Mouse (Mus musculus): Measurements from ENCODE around the gene Gpr50. TPM values are rescaled to one million over a fixed set of nuclear protein-coding genes. Genes with fewer than 3 reads are reported as not detected.

Gene Gpr50
- polyA plus RNA-seq, 1 experiment from 2014 or later = 3.4 TPM

- Histone ChIP-seq H3K9me3 (ENCODE audit: control insufficient read depth, low read length) (no peaks in the 10 kb centered on the region), H3K27ac (ENCODE audit: low read depth, low read length) (no peak overlapping the region), H3K36me3 (ENCODE audit: control insufficient read depth, insufficient read depth, low read length) (no peaks in the 10 kb centered on the region), H3K27me3 (ENCODE audit: control insufficient read depth, insufficient read depth, low read length) (no peaks in the 10 kb centered on the region), H3K4me1 (ENCODE audit: control insufficient read depth, insufficient read depth, low read length) (no peaks in the 10 kb centered on the region), H3K4me3 (ENCODE audit: low read depth, low read length) (no peak overlapping the region), H3K4me2 (no peak overlapping the region), H3K9ac (ENCODE audit: low read length) (no peak overlapping the region)
- DNase-seq (ENCODE audit: low spot score, missing footprints) (no peak), ATAC-seq (ENCODE audit: low FRiP score) (no peak)
- 37% methylated on average over 8 of the region's 8 CpGs for WGBS
Measured at GRCm38 (mm10) chrX:71649993-71650392, 13.5 kb upstream of the Gpr50 start.

GRCm38 (mm10) chrX:71661794-71662193 lies 1.7 kb upstream of the Gpr50 start:
- Histone ChIP-seq H3K9me3 (ENCODE audit: control insufficient read depth, low read length) (peaks cover 5% of the 10 kb centered on the region; the same call in 1 of the 2 replicates), H3K4me1 (ENCODE audit: control insufficient read depth, insufficient read depth, low read length) (no peaks in the 10 kb centered on the region), H3K4me3 (ENCODE audit: low read depth, low read length) (no peak overlapping the region), H3K4me2 (no peak overlapping the region; the same call in 1 of the 2 replicates), H3K9ac (ENCODE audit: low read length) (no peak overlapping the region), H3K36me3 (ENCODE audit: control insufficient read depth, insufficient read depth, low read length) (no peaks in the 10 kb centered on the region), H3K27ac (ENCODE audit: low read depth, low read length) (no peak overlapping the region), H3K27me3 (ENCODE audit: control insufficient read depth, insufficient read depth, low read length) (peaks cover 38% of the 10 kb centered on the region)
- DNase-seq (ENCODE audit: low spot score, missing footprints) = peak; percentile 84
- 22% methylated on average over 14 of the region's 14 CpGs for WGBS
- no peak for ATAC-seq (ENCODE audit: low FRiP score)

- Histone ChIP-seq H3K27ac (ENCODE audit: low read depth, low read length) (no peak overlapping the region), H3K4me1 (ENCODE audit: control insufficient read depth, insufficient read depth, low read length) (no peaks in the 10 kb centered on the region), H3K36me3 (ENCODE audit: control insufficient read depth, insufficient read depth, low read length) (no peaks in the 10 kb centered on the region), H3K9me3 (ENCODE audit: control insufficient read depth, low read length) (peaks cover 5% of the 10 kb centered on the region; the same call in 1 of the 2 replicates), H3K4me2 (peak overlapping the region; percentile 63), H3K4me3 (ENCODE audit: low read depth, low read length) (peak overlapping the region; percentile 42), H3K27me3 (ENCODE audit: control insufficient read depth, insufficient read depth, low read length) (peaks cover 48% of the 10 kb centered on the region), H3K9ac (ENCODE audit: low read length) (peak overlapping the region; percentile 51; the same call in 1 of the 2 replicates)
- WGBS = 25% methylated on average over 75 of the region's 76 CpGs
- peak; percentile 92 for DNase-seq (ENCODE audit: low spot score, missing footprints)
- ATAC-seq (ENCODE audit: low FRiP score) = peak; percentile 65
Measured at GRCm38 (mm10) chrX:71663871-71664687, 612 bp downstream of the Gpr50 start.

- 4% methylated on average over 15 of the region's 15 CpGs for WGBS
- Histone ChIP-seq H3K4me3 (ENCODE audit: low read depth, low read length) (peak overlapping the region; percentile 42), H3K36me3 (ENCODE audit: control insufficient read depth, insufficient read depth, low read length) (no peaks in the 10 kb centered on the region), H3K27me3 (ENCODE audit: control insufficient read depth, insufficient read depth, low read length) (peaks cover 48% of the 10 kb centered on the region), H3K9me3 (ENCODE audit: control insufficient read depth, low read length) (peaks cover 5% of the 10 kb centered on the region; the same call in 1 of the 2 replicates), H3K9ac (ENCODE audit: low read length) (peak overlapping the region; percentile 51; the same call in 1 of the 2 replicates), H3K4me1 (ENCODE audit: control insufficient read depth, insufficient read depth, low read length) (no peaks in the 10 kb centered on the region), H3K4me2 (peak overlapping the region; percentile 63), H3K27ac (ENCODE audit: low read depth, low read length) (no peak overlapping the region)
- no peak for DNase-seq (ENCODE audit: low spot score, missing footprints)
- peak; percentile 50 for ATAC-seq (ENCODE audit: low FRiP score)
Measured at GRCm38 (mm10) chrX:71664688-71665026, 1.2 kb downstream of the Gpr50 start.

GRCm38 (mm10) chrX:71670254-71670653 lies 6.8 kb downstream of the Gpr50 start:
- H3K9ac ChIP-seq (ENCODE audit: low read length) = no peak overlapping the region
- peaks cover 19% of the 10 kb centered on the region for H3K27me3 ChIP-seq (ENCODE audit: control insufficient read depth, insufficient read depth, low read length)
- H3K9me3 ChIP-seq (ENCODE audit: control insufficient read depth, low read length) = no peaks in the 10 kb centered on the region
- H3K4me2 ChIP-seq = no peak overlapping the region
- WGBS = 13% methylated on average over 6 of the region's 6 CpGs
- H3K36me3 ChIP-seq (ENCODE audit: control insufficient read depth, insufficient read depth, low read length) = no peaks in the 10 kb centered on the region
- no peak for ATAC-seq (ENCODE audit: low FRiP score)
- no peak overlapping the region for H3K27ac ChIP-seq (ENCODE audit: low read depth, low read length)
- no peak overlapping the region for H3K4me3 ChIP-seq (ENCODE audit: low read depth, low read length)
- DNase-seq (ENCODE audit: low spot score, missing footprints) = no peak
- no peaks in the 10 kb centered on the region for H3K4me1 ChIP-seq (ENCODE audit: control insufficient read depth, insufficient read depth, low read length)

- Histone ChIP-seq H3K27me3 (ENCODE audit: control insufficient read depth, insufficient read depth, low read length) (no peaks in the 10 kb centered on the region), H3K4me1 (ENCODE audit: control insufficient read depth, insufficient read depth, low read length) (no peaks in the 10 kb centered on the region), H3K9ac (ENCODE audit: low read length) (no peak overlapping the region), H3K4me2 (no peak overlapping the region), H3K36me3 (ENCODE audit: control insufficient read depth, insufficient read depth, low read length) (no peaks in the 10 kb centered on the region), H3K9me3 (ENCODE audit: control insufficient read depth, low read length) (no peaks in the 10 kb centered on the region), H3K4me3 (ENCODE audit: low read depth, low read length) (no peak overlapping the region), H3K27ac (ENCODE audit: low read depth, low read length) (no peak overlapping the region)
- 16% methylated on average over 6 of the region's 6 CpGs for WGBS
- peak; percentile 76 for ATAC-seq (ENCODE audit: low FRiP score)
- DNase-seq (ENCODE audit: low spot score, missing footprints) = peak; percentile 80
Measured at GRCm38 (mm10) chrX:71700817-71701469, 37.5 kb downstream of the Gpr50 start.

Other genes with a start within 250 kb of the Gpr50 start
- 28.3 and 28.7 TPM in 2 replicates for gene Cd99l2, start 170.8 kb upstream of the Gpr50 start, polyA plus RNA-seq (2014; fragmentation: Nextera tagmentation; extraction: Ambion mirVana)
- 675 and 726 TPM in 2 replicates for gene Hmgb3, start 107.7 kb upstream of the Gpr50 start, polyA plus RNA-seq (2014; fragmentation: Nextera tagmentation; extraction: Ambion mirVana)
- 40.9 and 43.4 TPM in 2 replicates for gene Vma21, start 152.3 kb downstream of the Gpr50 start, polyA plus RNA-seq (2014; fragmentation: Nextera tagmentation; extraction: Ambion mirVana)

All from midbrain, embryonic 11.5 days (tissue).